Mouse (Mus musculus): ENCODE results near the gene Tdp2. TPM values are rescaled to one million over a fixed set of nuclear protein-coding genes. Genes with fewer than 3 reads are reported as not detected.

The Tdp2 gene
- total RNA-seq (2023), result 10 to 100 TPM; 18.9 to 24.8 TPM

GRCm38 (mm10) chr13:24831353-24832130 is at the start of gene Tdp2, which contains the start of gene Acot13:
Tdp2 (plus strand) TSS chr13:24831679.
Acot13 (minus strand) TSS chr13:24831540.

GRCm38 (mm10) chr13:24801308-24801921 is 30.1 kb upstream of the Tdp2 start, which contains the start of gene BC005537:
BC005537 (plus strand) TSS chr13:24801657.

GRCm38 (mm10) chr13:24844983-24845955 is 13.8 kb downstream of the Tdp2 start, which contains the start of gene D130043K22Rik:
D130043K22Rik (plus strand) TSS chr13:24845135.

Other genes with a start within 250 kb of the Tdp2 start
- gene Ripor2, start 249.5 kb upstream of the Tdp2 start, total RNA-seq (2023), result 100 to 1,000 TPM; 312 to 329 TPM
- gene Armh2, start 90.4 kb upstream of the Tdp2 start, total RNA-seq (2023), result not detected
- 10 to 100 TPM; 37.7 to 38.8 TPM for gene Gmnn, start 69.8 kb upstream of the Tdp2 start, total RNA-seq (2023)
- 100 to 1,000 TPM; 150 to 167 TPM for gene BC005537, start 30.0 kb upstream of the Tdp2 start, total RNA-seq (2023)
- 10 to 100 TPM in 1 of 2 experiments, 1 to 10 TPM in 1; 8.2 to 10.7 TPM for gene Acot13, start 139 bp upstream of the Tdp2 start, total RNA-seq (2023)
- gene D130043K22Rik, start 13.5 kb downstream of the Tdp2 start, total RNA-seq (2023), result not detected
- gene Aldh5a1, start 106.0 kb downstream of the Tdp2 start, total RNA-seq (2023), result 1 to 10 TPM in 1 of 2 experiments, under 1 TPM in 1; 0.82 to 1.1 TPM
- gene Gpld1, start 111.5 kb downstream of the Tdp2 start, total RNA-seq (2023), result 1 to 10 TPM in 1 of 2 experiments, under 1 TPM in 1; 0.67 to 1.1 TPM
- 10 to 100 TPM; 24.9 to 25.9 TPM for gene Mrs2, start 188.7 kb downstream of the Tdp2 start, total RNA-seq (2023)
- not detected for gene Dcdc2a, start 224.3 kb downstream of the Tdp2 start, total RNA-seq (2023)